Mouse (Mus musculus) intestine, embryonic 14.5 days (tissue): ENCODE data around the gene Nr2c1. TPM values are rescaled to one million over a fixed set of nuclear protein-coding genes. Genes with fewer than 3 reads are reported as not detected.

Experiments used
- ATAC-seq: fragments of 200-750 bp; cut with Nextera tagmentation; replicated peaks from 2 replicates; pipeline ENCODE4 v1.8.0; 2017; ENCODE audit warnings: low read depth, moderate number of reproducible peaks, moderate TSS enrichment, moderate library complexity; ENCODE audit not compliant: low FRiP score, low TSS enrichment
- DNase-seq: peaks from one replicate; pipeline ENCODE4 v3.0.0-alpha.2; 2018; ENCODE audit warnings: low spot score
- H3K27ac ChIP-seq: fragments of 300-500 bp; sonication (generic); 2 replicates; pipeline ENCODE4 v1.5.1; 2014; ENCODE audit warnings: low read depth, mild to moderate bottlenecking, control low read depth
- H3K27me3 ChIP-seq: fragments of 300-500 bp; sonication (generic); replicated peaks from 2 replicates; pipeline ENCODE4 v1.6.1; 2014; ENCODE audit warnings: low read length, control low read depth; ENCODE audit not compliant: control insufficient read depth, insufficient read depth
- H3K36me3 ChIP-seq: fragments of 300-500 bp; sonication (generic); 2 replicates; pipeline ENCODE4 v1.6.1; 2014; ENCODE audit warnings: low read length, control low read depth; ENCODE audit not compliant: control insufficient read depth, insufficient read depth
- H3K4me1 ChIP-seq: fragments of 300-500 bp; sonication (generic); replicated peaks from 2 replicates; pipeline ENCODE4 v1.6.1; 2014; ENCODE audit warnings: low read length, control low read depth, mixed read lengths; ENCODE audit not compliant: control insufficient read depth, insufficient read depth
- H3K4me2 ChIP-seq: fragments of 300-500 bp; sonication (generic); 2 replicates; pipeline ENCODE4 v1.6.1; 2014; ENCODE audit warnings: low read length
- H3K4me3 ChIP-seq: fragments of 300-500 bp; sonication (generic); 2 replicates; pipeline ENCODE4 v1.5.1; 2014; ENCODE audit warnings: low read depth, low read length, control low read depth, mixed read lengths
- H3K9ac ChIP-seq: fragments of 300-500 bp; sonication (generic); 2 replicates; pipeline ENCODE4 v1.6.1; 2014; ENCODE audit warnings: mild to moderate bottlenecking, low read length
- H3K9me3 ChIP-seq: fragments of 300-500 bp; sonication (generic); 2 replicates; pipeline ENCODE4 v1.6.1; 2016; ENCODE audit warnings: low read length, control low read depth; ENCODE audit not compliant: control insufficient read depth
- WGBS: fragments of 180-500 bp; shearing (Covaris S2); extraction: QIAGEN DNeasy Blood & Tissue Kit; methylation state at CpG from one replicate; pipeline ENCODE4 v1.1.7; 2014; 5-methylcytosine and 5-hydroxymethylcytosine counted together
- polyA plus RNA-seq: library from polyadenylated mRNA; unstranded; fragments of >200 nt; fragmentation: Nextera tagmentation; extraction: Ambion mirVana; gene quantifications from 2 replicates; pipeline ENCODE4 v1.2.1, GENCODE M21; 2014

Nr2c1 gene
- polyA plus RNA-seq, 1 experiment from 2014 or later = 10.7 TPM

DNA sequence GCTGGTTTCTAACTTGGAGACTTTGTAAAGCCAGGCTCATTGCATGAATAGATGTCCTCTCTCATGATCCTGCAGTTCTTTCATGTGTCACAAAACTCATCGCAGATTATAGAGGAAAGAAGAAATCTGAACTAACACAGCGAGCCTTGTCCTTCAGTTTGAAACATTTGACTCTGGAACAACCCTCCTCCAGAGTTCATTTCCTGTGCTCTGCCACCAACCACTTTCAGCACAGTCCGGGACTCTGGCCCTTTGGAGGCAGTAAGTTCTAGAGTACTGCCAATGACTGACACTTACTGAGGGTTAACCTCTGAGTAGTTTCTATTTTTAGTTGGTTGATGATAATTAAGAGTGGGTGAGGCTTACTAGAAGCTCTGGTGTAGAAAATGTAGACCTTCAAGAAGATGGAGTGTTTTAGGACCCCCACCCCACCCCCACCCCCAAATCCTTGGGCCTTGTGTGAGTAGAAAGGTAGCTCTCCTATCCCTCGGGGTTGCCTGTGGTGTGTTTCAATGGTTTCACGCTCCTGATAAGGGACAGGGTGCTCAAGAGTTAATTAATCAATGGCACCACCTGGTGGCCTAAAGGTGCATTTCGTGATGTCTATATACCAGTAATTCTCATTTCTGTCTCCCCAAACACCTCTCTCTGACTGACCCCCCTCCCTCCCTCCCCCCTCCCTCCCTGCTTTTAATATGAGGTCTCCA, 31.8 kb upstream of the Nr2c1 start:
- Histone ChIP-seq H3K27ac (no peak overlapping the region), H3K4me1 (peaks cover 5% of the 10 kb centered on the region), H3K4me3 (no peak overlapping the region), H3K9me3 (no peaks in the 10 kb centered on the region), H3K4me2 (no peak overlapping the region), H3K27me3 (no peaks in the 10 kb centered on the region), H3K36me3 (peaks cover 4% of the 10 kb centered on the region; the same call in 1 of the 2 replicates), H3K9ac (no peak overlapping the region)
- DNase-seq (peak; percentile 88), ATAC-seq (peak; percentile 91)
- WGBS = 30% methylated on average over 6 of the region's 6 CpGs

DNA sequence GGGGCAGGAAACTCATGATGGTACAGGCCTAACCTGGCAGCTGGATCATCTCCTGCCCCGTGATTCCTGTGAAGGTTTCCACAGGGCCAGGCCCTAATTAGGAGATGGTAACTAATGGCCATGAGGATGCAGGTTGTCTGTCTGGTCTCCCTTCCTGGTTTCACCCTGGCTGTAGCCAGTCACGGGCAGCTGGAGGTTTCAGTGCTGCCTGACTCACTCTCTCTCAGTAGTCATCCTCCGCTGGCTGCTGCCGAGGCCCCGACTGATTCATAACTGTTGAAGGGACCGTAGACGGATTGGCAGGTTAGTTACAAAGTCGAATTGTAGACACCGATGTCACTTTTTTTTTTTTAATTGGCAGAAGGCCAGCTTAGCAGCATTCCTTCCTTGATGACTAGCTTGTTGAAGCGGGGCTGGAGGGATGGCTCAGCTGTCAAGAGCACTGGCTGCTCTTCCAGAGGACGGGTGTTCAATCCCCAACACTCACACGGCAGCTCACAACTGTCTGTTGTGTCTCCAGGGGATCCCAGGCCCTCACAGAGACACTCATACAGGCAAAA, 31.0 kb upstream of the Nr2c1 start:
- no peaks in the 10 kb centered on the region for H3K27me3 ChIP-seq
- no peak overlapping the region for H3K4me3 ChIP-seq
- WGBS = 70% methylated on average over 12 of the region's 12 CpGs
- DNase-seq (no peak), ATAC-seq (no peak)
- H3K9me3 ChIP-seq = no peaks in the 10 kb centered on the region
- no peak overlapping the region for H3K4me2 ChIP-seq
- no peak overlapping the region for H3K9ac ChIP-seq
- H3K4me1 ChIP-seq = peaks cover 5% of the 10 kb centered on the region
- H3K27ac ChIP-seq = no peak overlapping the region
- peaks cover 6% of the 10 kb centered on the region; the same call in 1 of the 2 replicates for H3K36me3 ChIP-seq

DNA sequence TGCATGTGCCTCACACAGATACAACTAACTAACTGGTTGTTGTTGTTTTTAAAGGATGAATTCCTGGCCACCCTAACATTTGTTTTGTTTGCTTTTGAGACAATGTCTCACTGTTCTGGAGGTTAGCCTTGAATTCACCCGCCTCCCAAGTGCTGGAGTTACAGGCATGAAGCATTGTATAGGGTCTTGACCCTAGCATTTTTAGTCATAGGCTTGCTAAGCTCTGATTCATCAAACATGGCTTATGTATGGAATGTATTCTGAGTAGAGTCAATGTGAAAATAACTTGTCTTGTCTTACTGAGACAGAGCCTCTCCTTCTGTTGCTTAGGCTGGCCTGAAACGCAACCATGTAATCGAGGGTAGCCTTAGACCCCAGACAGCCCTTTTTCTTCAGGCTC, 29.9 kb upstream of the Nr2c1 start:
- no peak overlapping the region for H3K27ac ChIP-seq
- H3K27me3 ChIP-seq = no peaks in the 10 kb centered on the region
- no peak for DNase-seq
- peaks cover 6% of the 10 kb centered on the region; the same call in 1 of the 2 replicates for H3K36me3 ChIP-seq
- H3K4me1 ChIP-seq = peaks cover 5% of the 10 kb centered on the region
- H3K9me3 ChIP-seq = no peaks in the 10 kb centered on the region
- no peak overlapping the region for H3K4me2 ChIP-seq
- H3K9ac ChIP-seq = no peak overlapping the region
- H3K4me3 ChIP-seq = no peak overlapping the region
- 86% methylated on average over 3 of the region's 3 CpGs for WGBS
- no peak for ATAC-seq

- H3K9me3 ChIP-seq = no peaks in the 10 kb centered on the region
- H3K27ac ChIP-seq = no peak overlapping the region
- no peak overlapping the region for H3K9ac ChIP-seq
- H3K4me2 ChIP-seq = no peak overlapping the region
- no peak overlapping the region for H3K4me3 ChIP-seq
- H3K36me3 ChIP-seq = peaks cover 6% of the 10 kb centered on the region; the same call in 1 of the 2 replicates
- no peak for DNase-seq
- ATAC-seq = no peak
- WGBS = 77% methylated on average over 7 of the region's 7 CpGs
- H3K4me1 ChIP-seq = peaks cover 5% of the 10 kb centered on the region
- no peaks in the 10 kb centered on the region for H3K27me3 ChIP-seq
These were observed 28.8 kb upstream of the Nr2c1 start for GRCm38 (mm10) chr10:94118993-94119392.

DNA sequence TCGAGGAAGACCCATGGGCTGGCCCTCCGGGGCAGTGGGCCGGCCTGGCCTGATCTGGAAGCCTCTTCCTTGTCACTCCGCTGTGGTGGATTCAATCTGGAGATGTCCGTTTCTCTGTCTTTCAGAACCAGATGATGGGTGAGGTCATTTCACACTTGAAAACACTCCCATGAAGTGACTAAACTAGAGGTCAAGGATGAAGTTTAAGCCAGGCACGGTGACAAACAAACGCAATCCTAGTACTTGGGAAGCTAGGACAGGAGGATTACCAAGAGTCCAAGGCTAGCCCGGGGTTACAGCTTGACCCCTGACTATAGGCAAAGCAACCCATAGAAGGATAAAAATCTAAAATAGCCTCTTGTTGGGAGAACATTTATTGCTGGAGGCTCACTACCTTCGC, 27.1 kb upstream of the Nr2c1 start:
- H3K27ac ChIP-seq = no peak overlapping the region
- H3K9ac ChIP-seq = no peak overlapping the region
- no peak for ATAC-seq
- 91% methylated on average over 9 of the region's 9 CpGs for WGBS
- H3K4me1 ChIP-seq = peaks cover 5% of the 10 kb centered on the region
- no peak overlapping the region for H3K4me2 ChIP-seq
- no peak overlapping the region for H3K4me3 ChIP-seq
- H3K36me3 ChIP-seq = peaks cover 6% of the 10 kb centered on the region; the same call in 1 of the 2 replicates
- no peaks in the 10 kb centered on the region for H3K9me3 ChIP-seq
- DNase-seq = no peak
- no peaks in the 10 kb centered on the region for H3K27me3 ChIP-seq

- no peaks in the 10 kb centered on the region for H3K27me3 ChIP-seq
- H3K4me2 ChIP-seq = no peak overlapping the region
- H3K4me1 ChIP-seq = no peaks in the 10 kb centered on the region
- no peaks in the 10 kb centered on the region for H3K9me3 ChIP-seq
- H3K4me3 ChIP-seq = no peak overlapping the region
- 89% methylated on average over 7 of the region's 7 CpGs for WGBS
- peaks cover 6% of the 10 kb centered on the region; the same call in 1 of the 2 replicates for H3K36me3 ChIP-seq
- ATAC-seq (no peak), DNase-seq (no peak)
- H3K9ac ChIP-seq = no peak overlapping the region
- H3K27ac ChIP-seq = no peak overlapping the region
These were observed 25.2 kb upstream of the Nr2c1 start for GRCm38 (mm10) chr10:94122595-94122994.

- WGBS = 97% methylated on average over 5 of the region's 5 CpGs
- no peak overlapping the region for H3K27ac ChIP-seq
- no peak overlapping the region for H3K9ac ChIP-seq
- H3K4me3 ChIP-seq = no peak overlapping the region
- no peaks in the 10 kb centered on the region for H3K27me3 ChIP-seq
- peaks cover 6% of the 10 kb centered on the region; the same call in 1 of the 2 replicates for H3K36me3 ChIP-seq
- no peaks in the 10 kb centered on the region for H3K9me3 ChIP-seq
- ATAC-seq (no peak), DNase-seq (no peak)
- no peak overlapping the region for H3K4me2 ChIP-seq
- peaks cover 4% of the 10 kb centered on the region; the same call in 1 of the 2 replicates for H3K4me1 ChIP-seq
These were observed 24.2 kb upstream of the Nr2c1 start for GRCm38 (mm10) chr10:94123581-94123980.

DNA sequence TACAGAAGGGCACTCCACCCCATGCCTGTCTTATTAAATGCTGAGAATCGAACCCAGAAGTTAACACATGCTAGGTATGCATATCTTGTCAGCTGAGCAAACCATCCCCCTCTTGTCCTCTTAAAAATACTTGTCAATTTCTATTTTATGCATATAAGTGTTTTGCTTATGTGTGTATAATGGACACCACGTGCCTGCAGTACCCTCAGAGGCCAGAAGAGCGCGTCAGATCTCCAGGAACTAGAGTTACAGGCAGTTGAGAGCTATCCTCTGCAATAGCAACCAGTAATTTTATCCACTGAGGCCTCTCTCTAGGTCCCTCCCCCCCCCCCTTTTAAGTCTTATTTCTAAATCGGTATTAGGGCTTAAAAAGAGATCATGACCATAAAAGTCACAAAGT, 23.4 kb upstream of the Nr2c1 start:
- Histone ChIP-seq H3K9me3 (no peaks in the 10 kb centered on the region), H3K4me3 (no peak overlapping the region), H3K4me1 (peaks cover 9% of the 10 kb centered on the region; the same call in 1 of the 2 replicates), H3K27ac (no peak overlapping the region), H3K27me3 (no peaks in the 10 kb centered on the region), H3K4me2 (no peak overlapping the region), H3K36me3 (peaks cover 6% of the 10 kb centered on the region; the same call in 1 of the 2 replicates), H3K9ac (no peak overlapping the region)
- no peak for DNase-seq
- ATAC-seq = no peak
- WGBS = 74% methylated on average over 5 of the region's 5 CpGs
